Mouse (Mus musculus) MEL (cell line): Measurements from ENCODE around the gene Kdm4d. TPM values are rescaled to one million over a fixed set of nuclear protein-coding genes. Genes with fewer than 3 reads are reported as not detected.

Experiments used
- DNase-seq: peaks from one replicate; pipeline ENCODE4 v3.0.0; 2011; ENCODE audit warnings: low read depth, low spot score
- H3K27ac ChIP-seq: 2 replicates; pipeline ENCODE4 v1.5.1; 2012; ENCODE audit warnings: low read depth, mild to moderate bottlenecking, control low read depth, low read length, moderate library complexity; ENCODE audit not compliant: control insufficient read depth
- H3K27me3 ChIP-seq, 2 experiments: fragments of 150-350 bp in 1 of 2; sonication (generic) in 1 of 2; 2 replicates each; pipeline ENCODE4 v1.6.1; 2012; ENCODE audit warnings: low read length in 2 of 2, mild to moderate bottlenecking in 2 of 2, improper control_type of control experiment in 1 of 2, moderate library complexity in 1 of 2; ENCODE audit not compliant: insufficient read depth in 2 of 2, control insufficient read depth in 1 of 2
- H3K36me3 ChIP-seq, 2 experiments: 2 replicates each; pipeline ENCODE4 v1.6.1; 2012 to 2014; ENCODE audit warnings: low read length in 2 of 2, improper control_type of control experiment in 1 of 2, inconsistent platforms in 1 of 2, mild to moderate bottlenecking in 1 of 2; ENCODE audit not compliant: insufficient read depth in 2 of 2, control insufficient read depth in 1 of 2
- H3K4me1 ChIP-seq, 2 experiments: fragments of 150-350 bp in 1 of 2; sonication (generic) in 1 of 2; 2 replicates each; pipeline ENCODE4 v1.6.1; 2012; ENCODE audit warnings: low read length in 2 of 2, improper control_type of control experiment in 1 of 2, mild to moderate bottlenecking in 1 of 2; ENCODE audit not compliant: insufficient read depth in 2 of 2, control insufficient read depth in 1 of 2
- H3K4me3 ChIP-seq, 2 experiments: fragments of 150-350 bp in 1 of 2; sonication (generic) in 1 of 2; 2 replicates each; pipeline ENCODE4 v1.5.1; 2012; ENCODE audit warnings: low read depth in 2 of 2, low read length in 2 of 2, mild to moderate bottlenecking in 2 of 2, moderate library complexity in 2 of 2, control low read depth in 1 of 2, improper control_type of control experiment in 1 of 2; ENCODE audit not compliant: control insufficient read depth in 1 of 2, insufficient read depth in 1 of 2
- H3K79me2 ChIP-seq: 2 replicates; pipeline ENCODE4 v1.6.1; 2012; ENCODE audit warnings: mild to moderate bottlenecking, low read length, moderate library complexity; ENCODE audit not compliant: control insufficient read depth, poor library complexity, insufficient read depth
- H3K9ac ChIP-seq: 2 replicates; pipeline ENCODE4 v1.6.1; 2012; ENCODE audit warnings: low read depth, mild to moderate bottlenecking, control low read depth, low read length, moderate library complexity; ENCODE audit not compliant: control insufficient read depth, poor library complexity, severe bottlenecking
- H3K9me3 ChIP-seq: fragments of 150-350 bp; sonication (generic); replicated peaks from 2 replicates; pipeline ENCODE4 v1.6.1; 2012; ENCODE audit warnings: mild to moderate bottlenecking, low read length, improper control_type of control experiment, moderate library complexity; ENCODE audit not compliant: insufficient read depth
- CHD1 ChIP-seq: IDR thresholded peaks from 2 replicates; pipeline ENCODE4 v1.6.1; 2012; ENCODE audit warnings: low read depth, mild to moderate bottlenecking, inconsistent platforms, low read length, improper control_type of control experiment
- CTCF ChIP-seq, 3 experiments: IDR thresholded peaks in 2 of 3; conservative IDR thresholded peaks in 1 of 3; 2 replicates each; pipeline ENCODE4 v1.5.1; 2011 to 2012; ENCODE audit warnings: low read length in 3 of 3, low read depth in 2 of 3, mild to moderate bottlenecking in 2 of 3, improper control_type of control experiment in 1 of 3, inconsistent platforms in 1 of 3, mixed read lengths in 1 of 3, moderate library complexity in 1 of 3; ENCODE audit not compliant: control insufficient read depth in 1 of 3, insufficient read depth in 1 of 3, poor library complexity in 1 of 3, severe bottlenecking in 1 of 3
- EP300 ChIP-seq, 2 experiments: IDR thresholded peaks; 2 replicates each; pipeline ENCODE4 v1.6.1; 2011; ENCODE audit warnings: improper control_type of control experiment in 2 of 2, low read length in 2 of 2, low read depth in 1 of 2, mild to moderate bottlenecking in 1 of 2
- JUND ChIP-seq: IDR thresholded peaks from 2 replicates; pipeline ENCODE4 v1.6.1; 2011; ENCODE audit warnings: low read depth, mild to moderate bottlenecking, improper control_type of control experiment, low read length
- KAT2A ChIP-seq: conservative IDR thresholded peaks from 2 replicates; pipeline ENCODE4 v1.6.1; 2012; ENCODE audit warnings: low read depth, low read length, improper control_type of control experiment, inconsistent platforms
- MAFK ChIP-seq: IDR thresholded peaks from 2 replicates; pipeline ENCODE4 v1.6.1; 2011; ENCODE audit warnings: low read depth, mild to moderate bottlenecking, low read length, improper control_type of control experiment, borderline replicate concordance
- MAX ChIP-seq: IDR thresholded peaks from 2 replicates; pipeline ENCODE4 v1.6.1; 2011; ENCODE audit warnings: low read length, improper control_type of control experiment
- MEF2A ChIP-seq: IDR thresholded peaks from 2 replicates; pipeline ENCODE4 v1.6.1; 2014; ENCODE audit warnings: low read depth, mild to moderate bottlenecking, inconsistent platforms, low read length, improper control_type of control experiment; ENCODE audit not compliant: poor library complexity, insufficient replicate concordance, severe bottlenecking; ENCODE audit errors: extremely low read depth
- MXI1 ChIP-seq: IDR thresholded peaks from 2 replicates; pipeline ENCODE4 v1.6.1; 2011; ENCODE audit warnings: mild to moderate bottlenecking, low read depth, low read length, improper control_type of control experiment
- MYB ChIP-seq: IDR thresholded peaks from 2 replicates; pipeline ENCODE4 v1.6.1; 2011; ENCODE audit warnings: mild to moderate bottlenecking, low read depth, low read length, improper control_type of control experiment
- MYC ChIP-seq: IDR thresholded peaks from 2 replicates; pipeline ENCODE4 v1.6.1; 2011; ENCODE audit warnings: low read depth, mild to moderate bottlenecking, low read length, improper control_type of control experiment, moderate library complexity
- NRF1 ChIP-seq: IDR thresholded peaks from 2 replicates; pipeline ENCODE4 v1.6.1; 2014; ENCODE audit warnings: low read depth, mild to moderate bottlenecking, inconsistent platforms, low read length, improper control_type of control experiment, moderate library complexity; ENCODE audit not compliant: poor library complexity, insufficient read depth, severe bottlenecking
- POLR2A ChIP-seq, 2 experiments: IDR thresholded peaks; 2 replicates each; pipeline ENCODE4 v1.6.1; 2011 to 2012; ENCODE audit warnings: low read length in 2 of 2, mild to moderate bottlenecking in 2 of 2, control low read depth in 1 of 2, improper control_type of control experiment in 1 of 2, low read depth in 1 of 2, moderate library complexity in 1 of 2; ENCODE audit not compliant: control insufficient read depth in 1 of 2, insufficient read depth in 1 of 2, poor library complexity in 1 of 2
- POLR2AphosphoS2 ChIP-seq: IDR thresholded peaks from 2 replicates; pipeline ENCODE4 v1.6.1; 2011; ENCODE audit warnings: low read length, improper control_type of control experiment
- RAD21 ChIP-seq: IDR thresholded peaks from 2 replicates; pipeline ENCODE4 v1.6.1; 2011; ENCODE audit warnings: mild to moderate bottlenecking, low read depth, low read length, improper control_type of control experiment
- RCOR1 ChIP-seq: IDR thresholded peaks from 2 replicates; pipeline ENCODE4 v1.6.1; 2012; ENCODE audit warnings: low read depth, mild to moderate bottlenecking, inconsistent platforms, low read length, improper control_type of control experiment
- SIN3A ChIP-seq: IDR thresholded peaks from 2 replicates; pipeline ENCODE4 v1.6.1; 2012; ENCODE audit warnings: low read length, improper control_type of control experiment, inconsistent platforms
- SMC3 ChIP-seq: IDR thresholded peaks from 2 replicates; pipeline ENCODE4 v1.6.1; 2011; ENCODE audit warnings: low read depth, low read length, improper control_type of control experiment
- TAL1 ChIP-seq: IDR thresholded peaks from 2 replicates; pipeline ENCODE4 v1.6.1; 2012; ENCODE audit warnings: mild to moderate bottlenecking, inconsistent platforms, low read length, moderate library complexity, mixed read lengths
- TCF12 ChIP-seq: IDR thresholded peaks from 2 replicates; pipeline ENCODE4 v1.6.1; 2014; ENCODE audit warnings: low read depth, mild to moderate bottlenecking, inconsistent platforms, low read length, improper control_type of control experiment, moderate library complexity
- USF1 ChIP-seq: IDR thresholded peaks from 2 replicates; pipeline ENCODE4 v1.6.1; 2014; ENCODE audit warnings: low read depth, mild to moderate bottlenecking, inconsistent platforms, low read length, improper control_type of control experiment, moderate library complexity
- ZC3H11A ChIP-seq: IDR thresholded peaks from 2 replicates; pipeline ENCODE4 v1.6.1; 2012; ENCODE audit warnings: low read depth, mild to moderate bottlenecking, inconsistent platforms, low read length, improper control_type of control experiment
- polyA plus RNA-seq, 2 experiments: library from polyadenylated mRNA; stranded (reverse) in 1 of 2; unstranded in 1 of 2; fragments of >175 nt in 1 of 2; fragments of >200 nt in 1 of 2; gene quantifications; 2 replicates each; pipeline versions ENCODE4 v1.2.1 to v1.2.4; 2012; ENCODE audit warnings: low replicate concordance in 2 of 2, low read depth in 1 of 2; ENCODE audit not compliant: insufficient read length in 2 of 2, insufficient read depth in 1 of 2, missing spikeins in 1 of 2
- total RNA-seq: library from RNA; depleted of rRNA; stranded (reverse); fragments of 300-350 nt; gene quantifications from 2 replicates; pipeline ENCODE4 v1.2.3, GENCODE M21; 2012

Gene Kdm4d
- total and polyA plus RNA-seq, 3 experiments, result 0.40 to 0.58 TPM; not detected in 1

DNA sequence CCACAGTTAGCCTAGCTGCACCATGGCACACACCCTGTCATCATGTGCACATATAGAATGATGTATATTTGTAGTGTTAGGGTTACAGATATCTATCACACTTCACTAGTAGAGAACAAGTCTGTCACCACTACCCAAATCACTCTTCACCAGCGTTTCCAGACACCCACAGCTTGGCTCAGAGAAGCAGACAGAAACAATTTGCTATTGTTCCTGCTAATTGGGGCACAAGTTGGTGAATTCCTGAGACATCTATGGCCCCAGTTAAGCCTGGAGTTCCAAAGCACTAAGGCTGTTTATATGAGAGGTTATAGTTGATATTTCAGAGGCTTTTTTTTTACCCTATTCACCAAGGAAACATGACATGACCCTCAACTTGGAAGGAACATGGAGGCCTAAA is 17.0 kb upstream of the Kdm4d start:
- Histone ChIP-seq H3K9me3 (no peaks in the 10 kb centered on the region), H3K36me3 (no peaks in the 10 kb centered on the region), H3K27ac (no peak overlapping the region)
- TF ChIP-seq CHD1 (no peak), USF1 (no peak), MYC (no peak), RCOR1 (no peak), RAD21 (no peak), NRF1 (no peak), TCF12 (no peak), MAFK (no peak), JUND (no peak), TAL1 (no peak), ZC3H11A (no peak), MXI1 (no peak), MYB (no peak), MAX (no peak)
- TF ChIP-seq, all 39 proteins: peak for 0
- DNase-seq, result no peak
- no peak overlapping the region for H3K9ac ChIP-seq
- H3K79me2 ChIP-seq, result no peaks in the 10 kb centered on the region
- H3K27me3 ChIP-seq, result no peaks in the 10 kb centered on the region
- no peak overlapping the region for H3K4me3 ChIP-seq
- no peaks in the 10 kb centered on the region for H3K4me1 ChIP-seq

DNA sequence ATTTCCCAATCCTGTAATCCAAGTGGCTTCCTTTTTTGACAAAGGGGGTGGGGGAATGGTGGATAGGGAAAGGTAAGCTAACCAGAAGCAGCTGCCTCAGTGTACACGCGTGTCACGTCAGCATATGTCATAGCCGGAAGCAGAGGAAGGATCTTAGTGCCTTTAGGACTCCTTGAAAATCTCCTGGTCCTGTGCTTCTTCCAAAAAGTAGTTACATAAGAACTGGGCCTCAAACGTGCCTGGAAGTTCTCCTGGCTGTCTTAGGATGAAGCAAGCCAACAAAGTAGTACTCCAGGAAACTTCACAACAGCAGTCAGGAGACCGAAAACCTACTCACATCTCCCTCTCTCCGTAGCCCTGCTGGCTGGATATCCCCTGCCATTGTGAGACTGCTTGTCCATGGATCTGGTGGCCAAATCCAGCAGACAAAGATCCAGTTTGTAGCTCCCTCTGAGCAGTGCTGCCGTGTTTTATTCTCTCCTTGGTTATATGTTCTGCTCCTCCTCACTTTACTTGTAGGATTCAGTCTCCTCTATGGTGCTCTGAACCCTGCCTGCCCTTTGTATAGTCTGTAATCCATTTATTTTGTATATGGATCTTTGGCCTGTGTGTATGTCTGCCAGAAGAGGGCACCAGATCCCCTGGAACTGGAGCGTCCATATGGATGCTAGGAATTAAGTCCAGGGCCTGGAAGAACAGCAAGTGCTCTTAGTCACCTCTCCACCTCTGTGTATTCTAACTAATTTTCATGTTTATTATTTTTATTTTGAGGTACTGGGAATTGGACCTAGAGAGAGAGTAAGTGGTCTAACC is 12.6 kb upstream of the Kdm4d start:
- Histone ChIP-seq H3K4me1 (no peaks in the 10 kb centered on the region), H3K27ac (no peak overlapping the region), H3K27me3 (no peaks in the 10 kb centered on the region), H3K9ac (no peak overlapping the region), H3K36me3 (peaks cover 0 to 18% of the 10 kb centered on the region in 2 experiments; a peak in 2 of 4 replicates), H3K4me3 (no peak overlapping the region), H3K79me2 (no peaks in the 10 kb centered on the region), H3K9me3 (no peaks in the 10 kb centered on the region)
- TF ChIP-seq SIN3A (0 out of 2 replicates have a peak, but pooled peaks have one; percentile 13), RAD21 (peak; percentile 88), EP300 (IDR thresholded peaks at IDR 0.05; ENCODE audit: low read depth in 1 of 2, low read length in 2 of 2) (no peak), TCF12 (no peak), MYB (no peak), MYC (0 out of 2 replicates have a peak, but pooled peaks have one; percentile 44), NRF1 (no peak), KAT2A (no peak), MEF2A (no peak), ZC3H11A (peak; percentile 84), CTCF (IDR thresholded peaks at IDR 0.05 in 2 of 3, conservative IDR thresholded peaks at IDR 0.05 in 1 of 3; ENCODE audit: control insufficient read depth in 1 of 3, insufficient read depth in 1 of 3, low read depth in 2 of 3, low read length in 3 of 3, poor library complexity in 1 of 3, severe bottlenecking in 1 of 3) (peak; percentile 74 to 88 (median 82)), SMC3 (peak; percentile 93), POLR2A (IDR thresholded peaks at IDR 0.05; ENCODE audit: control insufficient read depth in 1 of 2, insufficient read depth in 1 of 2, low read depth in 1 of 2, low read length in 2 of 2, poor library complexity in 1 of 2) (peak in 1 of 2 experiments; percentile 18; a peak in 2 of 4 replicates), POLR2AphosphoS2 (peak; percentile 60; the same call in 1 of the 2 replicates)
- DNase-seq, result peak; percentile 65
